Mouse (Mus musculus) midbrain, embryonic 16.5 days (tissue): ENCODE measurements around the gene Nptn. TPM values are rescaled to one million over a fixed set of nuclear protein-coding genes. Genes with fewer than 3 reads are reported as not detected.

Experiments
- ATAC-seq: fragments of 200-750 bp; cut with Nextera tagmentation; 2 replicates; pipeline ENCODE4 v1.8.0; 2017; ENCODE audit warnings: moderate TSS enrichment
- H3K27ac ChIP-seq: fragments of 300-500 bp; sonication (generic); 2 replicates; pipeline ENCODE4 v1.5.1; 2014; ENCODE audit warnings: mild to moderate bottlenecking, low read length, mixed read lengths
- H3K27me3 ChIP-seq: fragments of 300-500 bp; sonication (generic); 2 replicates; pipeline ENCODE4 v1.6.1; 2014; ENCODE audit warnings: low read depth, low read length, mixed read lengths; ENCODE audit not compliant: control insufficient read depth, insufficient read depth
- H3K36me3 ChIP-seq: fragments of 300-500 bp; sonication (generic); 2 replicates; pipeline ENCODE4 v1.6.1; 2014; ENCODE audit warnings: mild to moderate bottlenecking, low read length, moderate library complexity, mixed read lengths; ENCODE audit not compliant: control insufficient read depth, insufficient read depth
- H3K4me1 ChIP-seq: fragments of 300-500 bp; sonication (generic); 2 replicates; pipeline ENCODE4 v1.6.1; 2014; ENCODE audit warnings: mild to moderate bottlenecking, low read length, mixed read lengths; ENCODE audit not compliant: control insufficient read depth, insufficient read depth
- H3K4me2 ChIP-seq: fragments of 300-500 bp; sonication (generic); 2 replicates; pipeline ENCODE4 v1.6.1; 2014; ENCODE audit warnings: mild to moderate bottlenecking, low read length, mixed read lengths
- H3K4me3 ChIP-seq: fragments of 300-500 bp; sonication (generic); 2 replicates; pipeline ENCODE4 v1.5.1; 2014; ENCODE audit warnings: low read depth, mild to moderate bottlenecking, low read length, moderate library complexity, mixed read lengths
- H3K9ac ChIP-seq: fragments of 300-500 bp; sonication (generic); 2 replicates; pipeline ENCODE4 v1.6.1; 2014; ENCODE audit warnings: low read depth, low read length, mixed read lengths
- H3K9me3 ChIP-seq: fragments of 300-500 bp; sonication (generic); replicated peaks from 2 replicates; pipeline ENCODE4 v1.6.1; 2014; ENCODE audit warnings: mild to moderate bottlenecking, low read length, mixed read lengths; ENCODE audit not compliant: control insufficient read depth, poor library complexity, severe bottlenecking
- WGBS: fragments of 180-500 bp; shearing (Covaris S2); extraction: QIAGEN DNeasy Blood & Tissue Kit; methylation state at CpG from one replicate; pipeline ENCODE4 v1.1.7; 2014; 5-methylcytosine and 5-hydroxymethylcytosine counted together
- polyA plus RNA-seq: library from polyadenylated mRNA; unstranded; fragments of >200 nt; fragmentation: Nextera tagmentation; extraction: Ambion mirVana; gene quantifications from 2 replicates; pipeline ENCODE4 v1.2.1, GENCODE M21; 2015

The Nptn gene
- polyA plus RNA-seq, 1 experiment from 2014 or later, result 197 TPM

GRCm38 (mm10) chr9:58546630-58547360, 35.2 kb upstream of the Nptn start:
- Histone ChIP-seq H3K9me3 (no peaks in the 10 kb centered on the region), H3K4me3 (no peak overlapping the region), H3K27me3 (no peaks in the 10 kb centered on the region), H3K4me1 (peaks cover 9% of the 10 kb centered on the region; the same call in 1 of the 2 replicates), H3K9ac (no peak overlapping the region), H3K27ac (no peak overlapping the region), H3K4me2 (no peak overlapping the region), H3K36me3 (no peaks in the 10 kb centered on the region)
- 65% methylated on average over 11 of the region's 11 CpGs for WGBS
- ATAC-seq, result no peak

GRCm38 (mm10) chr9:58548897-58549296, 33.1 kb upstream of the Nptn start:
- Histone ChIP-seq H3K4me3 (no peak overlapping the region), H3K9me3 (no peaks in the 10 kb centered on the region), H3K36me3 (no peaks in the 10 kb centered on the region), H3K27ac (no peak overlapping the region), H3K4me2 (no peak overlapping the region), H3K4me1 (peaks cover 18% of the 10 kb centered on the region), H3K9ac (no peak overlapping the region), H3K27me3 (no peaks in the 10 kb centered on the region)
- WGBS, result 44% methylated on average over 4 of the region's 4 CpGs
- no peak for ATAC-seq

DNA sequence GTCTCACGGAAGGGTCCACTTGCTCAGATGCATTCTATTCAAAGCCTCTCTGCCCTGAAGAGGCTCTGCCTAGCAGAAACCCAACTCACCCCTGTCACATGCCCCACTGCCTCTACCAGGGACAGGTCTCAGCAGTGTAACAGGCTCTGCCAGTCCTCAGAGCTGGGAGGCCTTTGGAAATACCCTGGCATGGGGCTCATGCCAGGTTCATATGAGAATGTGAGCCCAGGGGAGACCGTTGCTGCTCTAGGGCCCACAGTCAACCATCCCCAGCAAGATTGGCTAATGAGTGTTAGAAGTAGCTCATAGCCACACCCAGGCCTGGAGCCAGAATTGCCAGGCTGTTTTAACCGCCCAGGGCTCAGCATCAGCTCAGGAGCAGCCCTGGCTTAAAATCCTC, 32.3 kb upstream of the Nptn start:
- no peaks in the 10 kb centered on the region for H3K9me3 ChIP-seq
- ATAC-seq, result no peak
- no peak overlapping the region for H3K27ac ChIP-seq
- 85% methylated on average over 3 of the region's 3 CpGs for WGBS
- no peaks in the 10 kb centered on the region for H3K27me3 ChIP-seq
- H3K4me2 ChIP-seq, result no peak overlapping the region
- H3K36me3 ChIP-seq, result no peaks in the 10 kb centered on the region
- no peak overlapping the region for H3K4me3 ChIP-seq
- H3K4me1 ChIP-seq, result peaks cover 22% of the 10 kb centered on the region
- H3K9ac ChIP-seq, result no peak overlapping the region

GRCm38 (mm10) chr9:58550928-58551327, 31.1 kb upstream of the Nptn start:
- Histone ChIP-seq H3K27ac (no peak overlapping the region), H3K4me2 (no peak overlapping the region), H3K4me1 (peaks cover 22% of the 10 kb centered on the region), H3K4me3 (no peak overlapping the region), H3K27me3 (no peaks in the 10 kb centered on the region), H3K9ac (no peak overlapping the region), H3K36me3 (no peaks in the 10 kb centered on the region), H3K9me3 (no peaks in the 10 kb centered on the region)
- 93% methylated on average over 6 of the region's 6 CpGs for WGBS
- no peak for ATAC-seq

DNA sequence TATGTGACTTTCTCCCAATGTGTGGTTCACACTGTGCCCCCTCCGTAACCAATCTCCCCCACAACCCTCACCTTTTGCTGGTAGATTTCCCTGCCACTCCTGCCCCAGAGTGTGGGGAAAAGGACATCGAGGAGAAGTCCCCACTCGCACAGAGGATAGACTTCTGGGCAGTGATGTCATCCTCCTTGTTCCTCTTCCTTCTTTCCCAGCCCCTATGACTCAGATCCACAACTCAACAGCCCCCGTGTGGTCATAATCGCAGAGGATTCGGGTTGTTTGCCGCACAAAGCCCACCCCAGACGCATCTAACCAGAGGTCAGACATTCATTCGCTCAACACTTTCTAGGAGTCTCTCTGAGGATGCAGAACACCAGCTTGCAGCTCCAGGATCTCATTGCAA, 30.0 kb upstream of the Nptn start:
- Histone ChIP-seq H3K9me3 (no peaks in the 10 kb centered on the region), H3K9ac (no peak overlapping the region), H3K4me1 (peaks cover 22% of the 10 kb centered on the region), H3K27ac (no peak overlapping the region), H3K27me3 (no peaks in the 10 kb centered on the region), H3K4me2 (no peak overlapping the region), H3K4me3 (no peak overlapping the region), H3K36me3 (no peaks in the 10 kb centered on the region)
- no peak for ATAC-seq
- 86% methylated on average over 9 of the region's 9 CpGs for WGBS

GRCm38 (mm10) chr9:58554056-58554907, 27.8 kb upstream of the Nptn start:
- Histone ChIP-seq H3K4me1 (peaks cover 19% of the 10 kb centered on the region), H3K27me3 (no peaks in the 10 kb centered on the region), H3K4me3 (peak overlapping the region; percentile 80), H3K9me3 (no peaks in the 10 kb centered on the region), H3K27ac (peak overlapping the region; percentile 98), H3K4me2 (peak overlapping the region; percentile 77), H3K36me3 (no peaks in the 10 kb centered on the region), H3K9ac (peak overlapping the region; percentile 97)
- 15% methylated on average over 23 of the region's 23 CpGs for WGBS
- peak; percentile 29; the same call in 1 of the 2 replicates for ATAC-seq

GRCm38 (mm10) chr9:58554908-58555684, 26.9 kb upstream of the Nptn start, which contains the start of gene Cd276:
TSS of gene Cd276 (minus strand) at chr9:58555437.
- Histone ChIP-seq H3K36me3 (no peaks in the 10 kb centered on the region), H3K4me1 (peaks cover 19% of the 10 kb centered on the region), H3K27ac (peak within 1 kb of the TSS; percentile 98), H3K9ac (peak within 1 kb of the TSS; percentile 97), H3K4me3 (peak within 1 kb of the TSS; percentile 80), H3K27me3 (no peaks in the 10 kb centered on the region), H3K4me2 (peak within 1 kb of the TSS; percentile 77), H3K9me3 (no peaks in the 10 kb centered on the region)
- WGBS, result under 1% methylated on average over 47 of the region's 68 CpGs
- peak; percentile 80 for ATAC-seq

GRCm38 (mm10) chr9:58555685-58556414, 26.2 kb upstream of the Nptn start:
- 10% methylated on average over 9 of the region's 9 CpGs for WGBS
- H3K27me3 ChIP-seq, result no peaks in the 10 kb centered on the region
- no peaks in the 10 kb centered on the region for H3K9me3 ChIP-seq
- peaks cover 19% of the 10 kb centered on the region for H3K4me1 ChIP-seq
- peak overlapping the region; percentile 80 for H3K4me3 ChIP-seq
- ATAC-seq, result no peak
- no peaks in the 10 kb centered on the region for H3K36me3 ChIP-seq
- peak overlapping the region; percentile 97; the same call in 1 of the 2 replicates for H3K9ac ChIP-seq
- H3K27ac ChIP-seq, result peak overlapping the region; percentile 98
- H3K4me2 ChIP-seq, result peak overlapping the region; percentile 77
